Mouse (Mus musculus) gastrocnemius, postnatal 4 days (tissue): ENCODE measurements around the gene Sesn3. TPM values are rescaled to one million over a fixed set of nuclear protein-coding genes. Genes with fewer than 3 reads are reported as not detected.

Experiments
- total RNA-seq, 2 experiments: library from RNA; stranded (reverse); gene quantifications; 2 replicates each; pipeline ENCODE4 v1.2.3; 2021

Sesn3 gene
- total RNA-seq, 2 experiments from 2014 or later: 42.1 to 49.8 TPM

Other genes with a start within 250 kb of the Sesn3 start
- gene Endod1, start 106.4 kb downstream of the Sesn3 start, total RNA-seq: 10 to 100 TPM; 15.4 to 18.1 TPM
- under 1 TPM; 0.10 to 0.12 TPM for gene Kdm4d, start 225.4 kb downstream of the Sesn3 start, total RNA-seq
- 100 to 1,000 TPM; 107 to 117 TPM for gene Cwc15, start 225.6 kb downstream of the Sesn3 start, total RNA-seq